Mouse (Mus musculus) liver, embryonic 14.5 days (tissue): ENCODE data around the gene Saa4. TPM values are rescaled to one million over a fixed set of nuclear protein-coding genes. Genes with fewer than 3 reads are reported as not detected.

Experiments
- ATAC-seq: fragments of 200-750 bp; cut with Nextera tagmentation; 2 replicates; pipeline ENCODE4 v1.8.0; 2017; ENCODE audit warnings: moderate number of reproducible peaks, mild to moderate bottlenecking, moderate library complexity; ENCODE audit not compliant: insufficient read depth
- DNase-seq, 3 experiments: peaks; one replicate each; pipeline ENCODE4 v3.0.0-alpha.2; 2012 to 2013; ENCODE audit warnings: low read depth in 3 of 3, low spot score in 3 of 3
- H3K27ac ChIP-seq: fragments of 300-500 bp; sonication (generic); 2 replicates; pipeline ENCODE4 v1.5.1; 2014; ENCODE audit warnings: moderate library complexity, mild to moderate bottlenecking, control low read depth, inconsistent platforms
- H3K27me3 ChIP-seq: fragments of 300-500 bp; sonication (generic); 2 replicates; pipeline ENCODE4 v1.6.1; 2014; ENCODE audit warnings: mild to moderate bottlenecking, low read length, moderate library complexity; ENCODE audit not compliant: control insufficient read depth, insufficient read depth
- H3K36me3 ChIP-seq: fragments of 300-500 bp; sonication (generic); replicated peaks from 2 replicates; pipeline ENCODE4 v1.6.1; 2014; ENCODE audit warnings: low read depth; ENCODE audit not compliant: control insufficient read depth, insufficient read depth
- H3K4me1 ChIP-seq, 2 experiments: fragments of 200-500 bp in 1 of 2; fragments of 300-500 bp in 1 of 2; sonication (generic) in 1 of 2; replicated peaks; 2 replicates each; pipeline ENCODE4 v1.6.1; 2012 to 2014; ENCODE audit warnings: antibody characterized with exemption in 1 of 2, inconsistent platforms in 1 of 2, low read length in 1 of 2; ENCODE audit not compliant: control insufficient read depth in 2 of 2, insufficient read depth in 2 of 2
- H3K4me2 ChIP-seq: fragments of 300-500 bp; sonication (generic); 2 replicates; pipeline ENCODE4 v1.6.1; 2014; ENCODE audit warnings: low read depth, mild to moderate bottlenecking, control low read depth, moderate library complexity
- H3K4me3 ChIP-seq, 2 experiments: fragments of 200-500 bp in 1 of 2; fragments of 300-500 bp in 1 of 2; sonication (generic) in 1 of 2; 2 replicates each; pipeline ENCODE4 v1.5.1; 2012 to 2014; ENCODE audit warnings: low read depth in 2 of 2, low read length in 2 of 2, mild to moderate bottlenecking in 2 of 2, control low read depth in 1 of 2, inconsistent platforms in 1 of 2, moderate library complexity in 1 of 2; ENCODE audit not compliant: insufficient read depth in 1 of 2
- H3K9ac ChIP-seq: fragments of 300-500 bp; sonication (generic); replicated peaks from 2 replicates; pipeline ENCODE4 v1.6.1; 2014; ENCODE audit warnings: mild to moderate bottlenecking, control low read depth, moderate library complexity
- H3K9me3 ChIP-seq: fragments of 300-500 bp; sonication (generic); 2 replicates; pipeline ENCODE4 v1.6.1; 2016; ENCODE audit warnings: low read length, mixed read lengths; ENCODE audit not compliant: control insufficient read depth
- CTCF ChIP-seq: IDR thresholded peaks from 2 replicates; pipeline ENCODE4 v1.5.1; 2016; ENCODE audit warnings: antibody characterized with exemption, low read depth, control low read depth
- EP300 ChIP-seq: IDR thresholded peaks from 2 replicates; pipeline ENCODE4 v1.6.1; 2016; ENCODE audit warnings: antibody characterized with exemption, low read depth
- WGBS: fragments of 180-500 bp; shearing (Covaris S2); extraction: QIAGEN DNeasy Blood & Tissue Kit; methylation state at CpG from one replicate; pipeline ENCODE4 v1.1.7; 2014; ENCODE audit not compliant: insufficient replicate concordance; 5-methylcytosine and 5-hydroxymethylcytosine counted together
- polyA plus RNA-seq, 2 experiments: library from polyadenylated mRNA; depleted of rRNA in 1 of 2; stranded (reverse) in 1 of 2; unstranded in 1 of 2; fragments of >200 nt; fragmentation: Nextera tagmentation in 1 of 2; extraction: Ambion mirVana in 1 of 2; gene quantifications; 2 replicates each; pipeline versions ENCODE4 v1.2.1 to v1.2.3; 2012 to 2014

Gene Saa4
- polyA plus RNA-seq, 2 experiments: 5.8 to 7.1 TPM

GRCm38 (mm10) chr7:46762601-46763000 is 30.2 kb upstream of the Saa4 start:
- ATAC-seq (no peak), DNase-seq (no peak)
- 78% methylated on average over 5 of the region's 5 CpGs for WGBS
- H3K27ac ChIP-seq: no peak overlapping the region
- 0 out of 4 replicates have a peak, but pooled peaks cover 0 to 3% of the 10 kb centered on the region in 2 experiments for H3K4me1 ChIP-seq
- H3K4me2 ChIP-seq: no peak overlapping the region
- no peaks in the 10 kb centered on the region for H3K27me3 ChIP-seq
- no peaks in the 10 kb centered on the region; the same call in none of the 2 replicates for H3K36me3 ChIP-seq
- TF ChIP-seq CTCF: no peak
- TF ChIP-seq EP300: no peak
- H3K4me3 ChIP-seq: no peak overlapping the region
- no peak overlapping the region for H3K9ac ChIP-seq
- no peaks in the 10 kb centered on the region for H3K9me3 ChIP-seq

- Histone ChIP-seq H3K36me3 (no peaks in the 10 kb centered on the region; the same call in 1 of the 2 replicates), H3K4me2 (no peak overlapping the region), H3K4me3 (no peak overlapping the region), H3K27ac (no peak overlapping the region), H3K27me3 (no peaks in the 10 kb centered on the region), H3K9ac (no peak overlapping the region), H3K4me1 (0 out of 4 replicates have a peak, but pooled peaks cover 0 to 3% of the 10 kb centered on the region in 2 experiments), H3K9me3 (no peaks in the 10 kb centered on the region)
- TF ChIP-seq EP300 (no peak), CTCF (no peak)
- no peak for DNase-seq
- WGBS: 59% methylated on average over 11 of the region's 11 CpGs
- no peak for ATAC-seq
These were observed 28.8 kb upstream of the Saa4 start for GRCm38 (mm10) chr7:46761049-46761795.

GRCm38 (mm10) chr7:46751490-46751889 is 19.1 kb upstream of the Saa4 start, which contains the start of gene Saa2:
Gene Saa2 (plus strand): TSS chr7:46751790.
- Histone ChIP-seq H3K27ac (no peak within 1 kb of the TSS), H3K27me3 (no peaks in the 10 kb centered on the region), H3K4me2 (no peak within 1 kb of the TSS), H3K36me3 (no peaks in the 10 kb centered on the region), H3K9ac (no peak within 1 kb of the TSS), H3K9me3 (no peaks in the 10 kb centered on the region), H3K4me1 (no peaks in the 10 kb centered on the region), H3K4me3 (no peak within 1 kb of the TSS)
- no peak for DNase-seq
- no peak for ATAC-seq
- 66% methylated on average over 3 of the region's 3 CpGs for WGBS
- TF ChIP-seq CTCF (no peak), EP300 (no peak)

GRCm38 (mm10) chr7:46748459-46748858 is 16.1 kb upstream of the Saa4 start:
- no peak for DNase-seq
- 64% methylated on average over 3 of the region's 3 CpGs for WGBS
- Histone ChIP-seq H3K4me1 (no peaks in the 10 kb centered on the region), H3K9me3 (no peaks in the 10 kb centered on the region), H3K4me2 (no peak overlapping the region), H3K9ac (no peak overlapping the region), H3K4me3 (no peak overlapping the region), H3K36me3 (no peaks in the 10 kb centered on the region), H3K27ac (no peak overlapping the region), H3K27me3 (no peaks in the 10 kb centered on the region)
- TF ChIP-seq CTCF: no peak
- TF ChIP-seq EP300: no peak
- no peak for ATAC-seq

GRCm38 (mm10) chr7:46746381-46746780 is 14.0 kb upstream of the Saa4 start:
- Histone ChIP-seq H3K27me3 (no peaks in the 10 kb centered on the region), H3K4me3 (no peak overlapping the region), H3K9ac (no peak overlapping the region), H3K4me2 (no peak overlapping the region), H3K4me1 (no peaks in the 10 kb centered on the region), H3K9me3 (no peaks in the 10 kb centered on the region), H3K27ac (no peak overlapping the region), H3K36me3 (no peaks in the 10 kb centered on the region)
- DNase-seq: no peak
- 65% methylated on average over 7 of the region's 7 CpGs for WGBS
- ATAC-seq: no peak
- TF ChIP-seq EP300: no peak
- no peak for TF ChIP-seq CTCF
